Mouse (Mus musculus): ENCODE measurements at regions not wholly inside any gene's neighbourhood (a gene's known extent, or its start where the extent isn't known, plus 50 kb on each side); places are given as distances from the start of the nearest gene placed in this dataset.
A peak's percentile ranks its signal among the peaks of the same experiment; 100 is the strongest.

GRCm38 (mm10) chr5:102395608-102396146 is 85.5 kb upstream of the Arhgap24 start:
- 61% methylated on average over 11 of the region's 11 CpGs for WGBS

GRCm38 (mm10) chr5:102399006-102399405 is 82.2 kb upstream of the Arhgap24 start:
- Histone ChIP-seq H3K27me3 (replicated peaks; ENCODE audit: control insufficient read depth, insufficient read depth, low read length) (no peaks in the 10 kb centered on the region), H3K4me3 (ENCODE audit: low read length) (no peak overlapping the region)

More at GRCm38 (mm10) chr5:102395608-102396146, 85.5 kb upstream of the Arhgap24 start:
- H3K27me3 ChIP-seq (replicated peaks; ENCODE audit: control insufficient read depth, insufficient read depth, low read length) = no peaks in the 10 kb centered on the region
- no peaks in the 10 kb centered on the region for H3K4me1 ChIP-seq (ENCODE audit: control insufficient read depth, insufficient read depth, low read depth, low read length)
- ATAC-seq = no peak
- H3K4me2 ChIP-seq (ENCODE audit: low read length) = no peak overlapping the region
- H3K9me3 ChIP-seq (ENCODE audit: control insufficient read depth, low read length) = no peaks in the 10 kb centered on the region
- H3K4me3 ChIP-seq (ENCODE audit: low read length) = no peak overlapping the region
- no peak overlapping the region for H3K27ac ChIP-seq (ENCODE audit: low read depth, low read length)
- H3K36me3 ChIP-seq (ENCODE audit: control insufficient read depth, insufficient read depth, low read length) = no peaks in the 10 kb centered on the region
- no peak overlapping the region for H3K9ac ChIP-seq (ENCODE audit: low read depth, low read length)

DNA sequence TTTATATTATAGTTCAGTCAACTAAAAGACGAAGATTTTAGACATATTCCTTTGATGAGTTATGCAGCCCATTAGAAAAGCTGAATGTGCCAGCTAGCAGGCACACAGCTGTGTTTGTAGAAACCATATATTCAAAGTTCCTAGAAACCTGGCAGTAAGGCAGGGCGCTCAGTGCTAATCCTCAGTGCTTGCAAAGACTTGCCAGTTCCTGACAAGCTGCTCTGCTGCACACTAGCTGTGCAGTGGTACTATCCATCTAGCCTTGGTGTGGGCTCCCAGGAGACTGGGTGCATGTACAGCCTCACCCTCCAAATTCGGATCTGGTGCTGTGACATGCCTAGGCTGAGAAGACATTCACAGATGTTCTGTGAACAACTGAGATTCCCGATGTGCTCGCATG is 63.5 kb upstream of the Arhgap24 start:
- Histone ChIP-seq H3K27ac (ENCODE audit: low read depth, low read length) (no peak overlapping the region), H3K36me3 (ENCODE audit: control insufficient read depth, insufficient read depth, low read length) (no peaks in the 10 kb centered on the region), H3K4me2 (ENCODE audit: low read length) (no peak overlapping the region), H3K4me1 (ENCODE audit: control insufficient read depth, insufficient read depth, low read depth, low read length) (no peaks in the 10 kb centered on the region), H3K9ac (ENCODE audit: low read depth, low read length) (no peak overlapping the region; the same call in 1 of the 2 replicates), H3K4me3 (ENCODE audit: low read length) (no peak overlapping the region), H3K9me3 (ENCODE audit: control insufficient read depth, low read length) (0 out of 2 replicates have a peak, but pooled peaks cover 2% of the 10 kb centered on the region), H3K27me3 (replicated peaks; ENCODE audit: control insufficient read depth, insufficient read depth, low read length) (no peaks in the 10 kb centered on the region)
- ATAC-seq = 0 out of 2 replicates have a peak, but pooled peaks have one; percentile 9
- 79% methylated on average over 5 of the region's 5 CpGs for WGBS

More at GRCm38 (mm10) chr5:102399006-102399405, 82.2 kb upstream of the Arhgap24 start:
- no peak overlapping the region for H3K4me2 ChIP-seq (ENCODE audit: low read length)
- 78% methylated on average over 4 of the region's 4 CpGs for WGBS
- H3K36me3 ChIP-seq (ENCODE audit: control insufficient read depth, insufficient read depth, low read length) = no peaks in the 10 kb centered on the region
- no peak overlapping the region for H3K27ac ChIP-seq (ENCODE audit: low read depth, low read length)
- no peaks in the 10 kb centered on the region for H3K9me3 ChIP-seq (ENCODE audit: control insufficient read depth, low read length)
- H3K9ac ChIP-seq (ENCODE audit: low read depth, low read length) = no peak overlapping the region
- ATAC-seq = no peak
- no peaks in the 10 kb centered on the region for H3K4me1 ChIP-seq (ENCODE audit: control insufficient read depth, insufficient read depth, low read depth, low read length)

DNA sequence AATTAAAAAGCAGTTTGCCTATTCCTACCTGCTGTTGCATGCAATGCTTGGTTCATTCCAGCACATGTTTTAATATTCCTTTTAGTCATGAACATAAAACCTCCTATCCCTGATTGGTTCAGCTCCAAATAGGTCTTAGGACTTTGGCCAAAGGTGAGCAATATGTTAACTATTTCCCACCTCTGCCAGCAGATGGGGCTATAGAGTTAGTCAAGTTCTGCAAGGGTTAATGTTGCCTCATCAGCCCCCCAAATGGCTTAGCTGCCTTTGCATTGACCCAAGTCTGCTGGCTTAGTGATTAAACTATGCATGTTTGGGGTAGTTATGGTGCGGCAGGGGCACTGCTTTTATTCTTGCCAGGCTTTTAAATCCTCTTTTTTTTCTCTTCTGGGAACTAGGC is 62.1 kb upstream of the Arhgap24 start:
- Histone ChIP-seq H3K36me3 (ENCODE audit: control insufficient read depth, insufficient read depth, low read length) (no peaks in the 10 kb centered on the region), H3K27ac (ENCODE audit: low read depth, low read length) (no peak overlapping the region), H3K9me3 (ENCODE audit: control insufficient read depth, low read length) (0 out of 2 replicates have a peak, but pooled peaks cover 2% of the 10 kb centered on the region), H3K4me2 (ENCODE audit: low read length) (no peak overlapping the region), H3K9ac (ENCODE audit: low read depth, low read length) (no peak overlapping the region), H3K27me3 (replicated peaks; ENCODE audit: control insufficient read depth, insufficient read depth, low read length) (no peaks in the 10 kb centered on the region), H3K4me3 (ENCODE audit: low read length) (no peak overlapping the region), H3K4me1 (ENCODE audit: control insufficient read depth, insufficient read depth, low read depth, low read length) (no peaks in the 10 kb centered on the region)
- no peak for ATAC-seq
- whole genome bisulfite sequencing = 31% methylated on average over 1 of the region's 1 CpGs

DNA sequence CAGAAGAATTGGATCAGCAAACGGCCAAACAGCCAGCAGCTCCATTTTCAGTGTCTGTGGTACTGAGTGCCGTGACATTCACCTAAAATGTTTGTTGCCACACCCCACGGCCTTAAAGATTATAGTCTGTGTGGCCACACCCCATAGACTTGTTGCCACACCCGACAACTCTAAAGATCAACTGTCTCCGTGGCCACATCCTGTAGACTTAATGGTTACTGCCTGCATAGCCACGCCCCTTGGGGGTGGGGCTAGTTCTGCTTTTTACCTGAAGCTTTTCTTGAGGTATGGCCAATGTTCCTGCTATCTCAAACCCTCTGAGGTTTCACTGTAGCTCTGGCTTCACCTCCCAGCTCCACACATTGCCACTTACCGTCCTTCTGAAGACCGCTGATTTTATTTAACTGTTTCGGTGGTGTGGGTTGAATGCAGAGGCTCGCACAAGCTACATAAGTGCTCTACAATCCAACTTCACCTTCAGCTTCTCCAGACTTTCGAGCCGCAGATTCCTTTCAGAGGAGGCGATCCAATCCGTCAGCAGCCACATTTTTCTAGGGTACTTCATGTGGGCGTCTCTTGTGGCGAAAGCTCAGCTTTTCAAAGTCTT is 56.5 kb upstream of the Arhgap24 start:
- Histone ChIP-seq H3K36me3 (ENCODE audit: control insufficient read depth, insufficient read depth, low read length) (no peaks in the 10 kb centered on the region), H3K4me2 (ENCODE audit: low read length) (no peak overlapping the region), H3K27me3 (replicated peaks; ENCODE audit: control insufficient read depth, insufficient read depth, low read length) (no peaks in the 10 kb centered on the region), H3K4me3 (ENCODE audit: low read length) (no peak overlapping the region), H3K27ac (ENCODE audit: low read depth, low read length) (no peak overlapping the region), H3K9ac (ENCODE audit: low read depth, low read length) (no peak overlapping the region), H3K4me1 (ENCODE audit: control insufficient read depth, insufficient read depth, low read depth, low read length) (no peaks in the 10 kb centered on the region), H3K9me3 (ENCODE audit: control insufficient read depth, low read length) (0 out of 2 replicates have a peak, but pooled peaks cover 2% of the 10 kb centered on the region)
- 89% methylated on average over 16 of the region's 16 CpGs for WGBS
- no peak for ATAC-seq

DNA sequence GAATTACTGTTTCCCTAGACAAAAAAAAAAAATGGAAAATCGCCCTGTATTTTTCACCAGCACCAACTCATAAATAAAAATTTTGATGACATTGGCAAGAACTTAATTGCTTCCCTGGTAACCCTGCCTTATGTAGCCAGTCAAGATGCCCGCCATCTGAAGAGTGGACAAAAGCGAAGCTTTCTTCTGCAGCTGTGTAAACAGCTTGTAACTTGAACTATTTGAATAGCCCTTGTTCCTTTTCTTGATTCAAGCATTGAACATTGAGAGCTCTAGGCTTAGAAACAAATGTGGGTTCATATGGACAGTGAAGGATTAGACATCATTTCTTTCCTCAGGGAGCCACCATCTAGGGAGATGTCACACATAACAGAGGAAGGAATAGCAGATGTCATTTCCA is 52.9 kb upstream of the Arhgap24 start:
- no peaks in the 10 kb centered on the region for H3K27me3 ChIP-seq (replicated peaks; ENCODE audit: control insufficient read depth, insufficient read depth, low read length)
- H3K27ac ChIP-seq (ENCODE audit: low read depth, low read length) = no peak overlapping the region
- H3K4me2 ChIP-seq (ENCODE audit: low read length) = no peak overlapping the region
- H3K9me3 ChIP-seq (ENCODE audit: control insufficient read depth, low read length) = no peaks in the 10 kb centered on the region
- ATAC-seq = no peak
- 80% methylated on average over 3 of the region's 3 CpGs for WGBS
- H3K36me3 ChIP-seq (ENCODE audit: control insufficient read depth, insufficient read depth, low read length) = no peaks in the 10 kb centered on the region
- H3K4me3 ChIP-seq (ENCODE audit: low read length) = no peak overlapping the region
- H3K9ac ChIP-seq (ENCODE audit: low read depth, low read length) = no peak overlapping the region
- no peaks in the 10 kb centered on the region for H3K4me1 ChIP-seq (ENCODE audit: control insufficient read depth, insufficient read depth, low read depth, low read length)

All from hindbrain, embryonic 16.5 days (tissue).